Mouse (Mus musculus): Measurements from ENCODE around the gene Arhgdib. TPM values are rescaled to one million over a fixed set of nuclear protein-coding genes. Genes with fewer than 3 reads are reported as not detected.

Gene Arhgdib
- polyA plus RNA-seq, 1 experiment from 2014 or later: 12.7 TPM

Other genes with a start within 250 kb of the Arhgdib start
- 0.69 and 0.71 TPM in 2 replicates for gene Gucy2c, start 160.1 kb downstream of the Arhgdib start, polyA plus RNA-seq (2015; fragmentation: Nextera tagmentation; extraction: Ambion mirVana)
- 0.68 and 0.70 TPM in 2 replicates for gene Hist4h4, start 137.5 kb downstream of the Arhgdib start, polyA plus RNA-seq (2015; fragmentation: Nextera tagmentation; extraction: Ambion mirVana)
- 106 and 119 TPM in 2 replicates for gene H2afj, start 133.7 kb downstream of the Arhgdib start, polyA plus RNA-seq (2015; fragmentation: Nextera tagmentation; extraction: Ambion mirVana)
- gene BC049715, start 114.3 kb downstream of the Arhgdib start, polyA plus RNA-seq (2015; fragmentation: Nextera tagmentation; extraction: Ambion mirVana): 0.85 and 1.1 TPM in 2 replicates
- gene Wbp11, start 113.7 kb downstream of the Arhgdib start, polyA plus RNA-seq (2015; fragmentation: Nextera tagmentation; extraction: Ambion mirVana): 74.2 and 80.5 TPM in 2 replicates
- 1.2 and 1.8 TPM in 2 replicates for gene Smco3, start 106.4 kb downstream of the Arhgdib start, polyA plus RNA-seq (2015; fragmentation: Nextera tagmentation; extraction: Ambion mirVana)
- 0.19 and 0.20 TPM in 2 replicates for gene Art4, start 84.2 kb downstream of the Arhgdib start, polyA plus RNA-seq (2015; fragmentation: Nextera tagmentation; extraction: Ambion mirVana)
- gene Mgp, start 66.1 kb downstream of the Arhgdib start, polyA plus RNA-seq (2015; fragmentation: Nextera tagmentation; extraction: Ambion mirVana): 11.2 and 16.3 TPM in 2 replicates
- 0.18 TPM in 1 of 2 replicates, not detected in the other for gene Erp27, start 19.7 kb downstream of the Arhgdib start, polyA plus RNA-seq (2015; fragmentation: Nextera tagmentation; extraction: Ambion mirVana)
- gene Pde6h, start 18.1 kb downstream of the Arhgdib start, polyA plus RNA-seq (2015; fragmentation: Nextera tagmentation; extraction: Ambion mirVana): 0.08 TPM in 1 of 2 replicates, not detected in the other
- 7.7 and 8.0 TPM in 2 replicates for gene Rerg, start 228.6 kb upstream of the Arhgdib start, polyA plus RNA-seq (2015; fragmentation: Nextera tagmentation; extraction: Ambion mirVana)